Mouse (Mus musculus): ENCODE results near the gene Gtpbp2. TPM values are rescaled to one million over a fixed set of nuclear protein-coding genes. Genes with fewer than 3 reads are reported as not detected.

Gene Gtpbp2
- polyA plus RNA-seq, 1 experiment from 2014 or later = 29.9 TPM

Other genes starting within 250 kb of the Gtpbp2 start
- 5.2 and 6.5 TPM in 2 replicates for gene Vegfa, start 128.7 kb upstream of the Gtpbp2 start, polyA plus RNA-seq (2014; fragmentation: Nextera tagmentation; extraction: Ambion mirVana)
- 144 and 150 TPM in 2 replicates for gene Mrps18a, start 50.0 kb upstream of the Gtpbp2 start, polyA plus RNA-seq (2014; fragmentation: Nextera tagmentation; extraction: Ambion mirVana)
- gene Rsph9, start 16.8 kb upstream of the Gtpbp2 start, polyA plus RNA-seq (2014; fragmentation: Nextera tagmentation; extraction: Ambion mirVana) = 11.7 and 14.6 TPM in 2 replicates
- gene Mad2l1bp, start 7.5 kb upstream of the Gtpbp2 start, polyA plus RNA-seq (2014; fragmentation: Nextera tagmentation; extraction: Ambion mirVana) = 32.2 and 34.4 TPM in 2 replicates
- 9.7 and 12.8 TPM in 2 replicates for gene Polh, start 41.6 kb downstream of the Gtpbp2 start, polyA plus RNA-seq (2014; fragmentation: Nextera tagmentation; extraction: Ambion mirVana)
- 54.1 and 61.0 TPM in 2 replicates for gene Xpo5, start 41.8 kb downstream of the Gtpbp2 start, polyA plus RNA-seq (2014; fragmentation: Nextera tagmentation; extraction: Ambion mirVana)
- 93.7 and 96.4 TPM in 2 replicates for gene Polr1c, start 87.0 kb downstream of the Gtpbp2 start, polyA plus RNA-seq (2014; fragmentation: Nextera tagmentation; extraction: Ambion mirVana)
- gene Yipf3, start 87.0 kb downstream of the Gtpbp2 start, polyA plus RNA-seq (2014; fragmentation: Nextera tagmentation; extraction: Ambion mirVana) = 102 and 112 TPM in 2 replicates
- gene Lrrc73, start 92.5 kb downstream of the Gtpbp2 start, polyA plus RNA-seq (2014; fragmentation: Nextera tagmentation; extraction: Ambion mirVana) = 0.55 and 0.65 TPM in 2 replicates
- gene Tjap1, start 122.0 kb downstream of the Gtpbp2 start, polyA plus RNA-seq (2014; fragmentation: Nextera tagmentation; extraction: Ambion mirVana) = 32.4 and 35.7 TPM in 2 replicates
- gene Dlk2, start 136.4 kb downstream of the Gtpbp2 start, polyA plus RNA-seq (2014; fragmentation: Nextera tagmentation; extraction: Ambion mirVana) = 0.19 and 0.58 TPM in 2 replicates
- gene Abcc10, start 167.3 kb downstream of the Gtpbp2 start, polyA plus RNA-seq (2014; fragmentation: Nextera tagmentation; extraction: Ambion mirVana) = 5.4 and 5.6 TPM in 2 replicates
- 8.5 and 14.6 TPM in 2 replicates for gene Zfp318, start 222.7 kb downstream of the Gtpbp2 start, polyA plus RNA-seq (2014; fragmentation: Nextera tagmentation; extraction: Ambion mirVana)